Mouse (Mus musculus): ENCODE results near the gene Parvg.

Parvg gene

GRCm38 (mm10) chr15:84351915-84352844, 28.4 kb downstream of the Parvg start:
- no peak for DNase-seq (ENCODE audit: low spot score)

- DNase-seq (ENCODE audit: low spot score): no peak
Observed at GRCm38 (mm10) chr15:84355081-84355480, 31.3 kb downstream of the Parvg start.

GRCm38 (mm10) chr15:84364746-84365145, 40.9 kb downstream of the Parvg start:
- DNase-seq (ENCODE audit: low spot score): no peak

GRCm38 (mm10) chr15:84365675-84366381, 42.0 kb downstream of the Parvg start:
- no peak for DNase-seq (ENCODE audit: low spot score)

GRCm38 (mm10) chr15:84366574-84366989, 42.8 kb downstream of the Parvg start:
- no peak for DNase-seq (ENCODE audit: low spot score)

GRCm38 (mm10) chr15:84367402-84367801, 43.6 kb downstream of the Parvg start:
- DNase-seq (ENCODE audit: low spot score): no peak

GRCm38 (mm10) chr15:84372801-84373200, 49.0 kb downstream of the Parvg start:
- DNase-seq (ENCODE audit: low spot score): no peak

GRCm38 (mm10) chr15:84378734-84379133, 54.9 kb downstream of the Parvg start:
- DNase-seq (ENCODE audit: low spot score): no peak

GRCm38 (mm10) chr15:84380181-84380580, 56.4 kb downstream of the Parvg start:
- no peak for DNase-seq (ENCODE audit: low spot score)

- no peak for DNase-seq (ENCODE audit: low spot score)
Observed at GRCm38 (mm10) chr15:84384066-84384465, 60.2 kb downstream of the Parvg start.

GRCm38 (mm10) chr15:84385995-84386565, 62.3 kb downstream of the Parvg start:
- DNase-seq (ENCODE audit: low spot score): no peak

GRCm38 (mm10) chr15:84388698-84389131, 64.9 kb downstream of the Parvg start:
- DNase-seq (ENCODE audit: low spot score): no peak

- DNase-seq (ENCODE audit: low spot score): no peak
Observed at GRCm38 (mm10) chr15:84392131-84392530, 68.3 kb downstream of the Parvg start.
